Mouse (Mus musculus): ENCODE measurements around the gene Csde1.

Csde1 gene

GRCm38 (mm10) chr3:103066927-103067326 is 46.7 kb downstream of the Csde1 start:
- DNase-seq = no peak

DNA sequence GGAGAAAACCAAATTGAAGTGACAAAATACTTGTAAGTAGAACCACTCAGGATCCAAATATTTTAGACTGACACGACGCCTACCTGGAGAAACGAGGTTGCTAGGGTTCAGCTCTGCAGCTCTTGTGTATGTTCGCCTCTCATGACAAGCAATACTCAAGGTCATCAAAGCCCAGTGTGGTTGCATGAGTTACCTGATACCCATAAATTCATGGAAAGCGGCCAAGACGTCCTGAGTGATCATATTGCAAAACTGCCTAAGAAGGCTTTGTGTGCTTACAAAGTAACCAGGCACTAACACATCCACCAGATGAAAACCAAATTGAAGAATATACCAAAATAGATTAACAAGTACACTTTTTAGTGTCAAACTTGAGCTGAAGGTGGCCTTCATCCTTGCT is 48.7 kb downstream of the Csde1 start:
- DNase-seq = no peak

- DNase-seq = no peak
These were observed 53.5 kb downstream of the Csde1 start, which contains the start of gene Ampd1 for GRCm38 (mm10) chr3:103073771-103074170. TSS of gene Ampd1 (plus strand) at chr3:103074014.

GRCm38 (mm10) chr3:103075871-103076270 is 55.6 kb downstream of the Csde1 start:
- DNase-seq = no peak

GRCm38 (mm10) chr3:103076476-103076875 is 56.2 kb downstream of the Csde1 start:
- no peak for DNase-seq

DNA sequence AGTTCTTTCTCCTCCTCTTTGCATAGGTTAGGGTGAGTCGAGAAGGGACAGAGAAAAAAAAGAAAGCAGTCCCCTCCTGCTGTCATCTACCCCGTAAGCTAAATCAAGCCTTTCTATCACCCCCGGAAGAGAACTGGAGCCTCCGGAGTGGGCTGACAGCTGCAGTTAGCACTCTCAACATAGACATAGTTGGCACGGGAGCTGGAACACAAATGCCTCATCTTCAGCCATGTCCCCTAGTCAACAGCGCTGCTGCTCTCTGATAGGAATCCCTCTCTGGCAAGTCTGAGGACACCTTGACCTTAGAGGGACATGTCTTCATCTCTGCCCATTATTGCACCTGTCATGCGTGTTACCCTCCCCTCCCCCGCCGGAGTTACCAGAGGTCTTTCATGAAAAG is 59.1 kb downstream of the Csde1 start:
- no peak for DNase-seq

- no peak for DNase-seq
These were observed 60.8 kb downstream of the Csde1 start for GRCm38 (mm10) chr3:103081051-103081450.

GRCm38 (mm10) chr3:103081861-103082453 is 61.7 kb downstream of the Csde1 start:
- no peak for DNase-seq

DNA sequence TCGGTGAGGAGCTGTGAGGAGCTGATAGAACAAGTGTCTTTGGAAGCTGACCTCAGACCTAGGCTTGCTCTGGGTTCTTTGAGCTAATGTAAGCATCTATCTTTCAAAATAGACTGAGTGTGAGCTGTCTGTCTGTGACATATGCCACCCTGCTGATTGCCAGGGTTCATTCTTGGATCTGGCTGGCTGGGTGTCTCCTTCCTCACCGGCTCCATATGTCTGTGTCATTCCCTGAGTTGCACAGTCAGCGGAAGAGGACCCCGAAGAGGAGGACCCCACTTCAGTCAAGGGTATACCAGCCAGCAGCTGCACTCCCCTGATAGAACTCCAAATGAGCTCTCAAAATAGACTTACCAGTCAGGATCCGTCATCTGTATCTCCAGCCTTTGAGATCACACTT is 62.5 kb downstream of the Csde1 start:
- no peak for DNase-seq

- DNase-seq = no peak
These were observed 65.8 kb downstream of the Csde1 start for GRCm38 (mm10) chr3:103085986-103086385.

GRCm38 (mm10) chr3:103091753-103092152 is 71.5 kb downstream of the Csde1 start:
- no peak for DNase-seq

GRCm38 (mm10) chr3:103098662-103099061 is 78.4 kb downstream of the Csde1 start:
- DNase-seq = no peak

- DNase-seq = no peak
These were observed 79.4 kb downstream of the Csde1 start for GRCm38 (mm10) chr3:103099667-103100066.

DNA sequence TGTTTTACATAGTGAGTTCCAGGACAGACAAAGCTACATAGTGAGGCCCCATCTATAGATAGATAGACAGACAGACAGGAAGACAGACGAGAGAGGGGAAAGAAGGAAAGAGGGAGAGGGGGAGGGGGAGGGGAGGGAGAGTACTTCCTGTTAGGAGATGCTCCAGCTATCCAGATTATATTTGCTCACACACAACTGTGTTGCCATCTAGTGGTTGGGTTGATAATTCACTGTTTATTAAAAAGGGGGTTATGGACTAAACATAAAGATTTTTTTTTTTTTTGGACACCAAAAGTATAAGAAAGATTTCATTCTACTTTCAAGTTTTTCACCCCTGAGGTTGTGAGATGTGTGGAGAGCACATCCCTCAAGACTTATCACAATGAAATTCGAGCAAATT is 80.5 kb downstream of the Csde1 start:
- DNase-seq = no peak

GRCm38 (mm10) chr3:103101194-103101593 is 81.0 kb downstream of the Csde1 start:
- no peak for DNase-seq

- DNase-seq = no peak
These were observed 81.7 kb downstream of the Csde1 start for GRCm38 (mm10) chr3:103101909-103102308.

DNA sequence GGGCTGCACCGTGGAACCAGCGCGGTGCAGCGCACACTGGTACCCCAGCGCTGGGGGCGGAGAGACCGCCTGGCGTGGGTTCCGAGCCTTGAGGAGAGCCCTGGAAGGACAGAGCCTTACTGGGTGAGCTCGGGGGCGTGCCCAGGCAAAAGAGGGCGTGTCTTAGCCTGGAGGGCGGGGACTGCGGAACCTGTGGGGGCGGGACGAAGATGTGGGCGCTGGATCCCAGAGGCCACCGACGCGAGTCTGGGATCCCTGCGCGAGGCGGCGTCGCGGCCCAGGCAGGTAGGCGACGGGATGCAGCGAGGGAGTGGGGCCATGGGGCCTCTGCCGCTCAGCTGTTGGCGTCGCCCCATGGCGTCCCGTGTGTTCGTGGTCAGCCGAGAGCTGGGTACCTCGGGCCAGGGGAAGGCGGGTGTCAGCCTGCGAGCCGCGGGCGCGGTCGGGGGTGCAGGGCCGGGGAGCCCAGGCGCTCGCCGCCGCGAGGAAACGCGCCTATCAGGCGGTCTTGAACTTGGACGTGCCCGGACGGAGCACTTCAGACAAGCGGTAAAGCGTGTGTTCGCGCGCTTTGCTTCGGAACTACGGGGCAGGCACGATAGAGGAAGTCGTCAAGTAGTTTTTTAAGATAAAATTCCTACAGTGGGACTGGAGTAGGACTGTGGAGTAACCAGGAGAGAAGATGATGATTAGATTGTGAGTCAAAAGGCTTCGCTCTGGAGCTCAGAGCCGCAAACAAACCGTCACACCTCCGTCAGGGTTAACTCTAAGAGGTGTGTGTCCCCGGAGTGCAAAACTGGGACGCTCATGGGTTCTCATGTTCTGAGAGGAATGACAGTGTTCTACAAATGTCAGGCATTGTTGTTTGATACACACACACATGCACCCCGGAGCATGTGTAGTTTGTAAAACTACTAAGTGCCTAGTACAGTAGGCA is 82.5 kb downstream of the Csde1 start, which contains the start of gene Dennd2c:
Gene Dennd2c (plus strand): TSS at position 151 of the 937 bp plus-strand sequence.
- peak; percentile 36 to 37 for DNase-seq
